In the genomic region with DNA sequence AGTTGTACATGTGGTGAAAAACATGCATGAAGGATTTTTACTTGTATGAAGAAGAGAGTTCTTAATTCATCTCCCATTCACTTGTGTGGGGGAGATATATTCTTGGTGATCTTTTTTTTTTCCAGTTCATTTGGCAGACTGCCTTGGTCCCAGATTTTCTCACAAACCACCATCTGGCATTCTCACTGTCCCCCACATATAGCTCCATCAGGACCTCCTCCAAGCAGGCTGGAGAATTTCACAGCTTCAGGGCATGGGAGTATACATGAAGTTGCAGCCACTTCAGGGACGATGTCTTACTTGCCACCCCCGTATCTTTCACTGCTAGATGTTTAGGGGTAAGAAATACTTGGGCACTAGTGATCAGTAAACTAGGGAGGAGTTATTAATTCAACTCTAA, we compare ENCODE assay signal across 11 mouse cellular contexts.
DNase-seq lines count a peak whose midpoint lies in the region; ATAC-seq and TF ChIP-seq lines count a peak whose summit lies in the region.
"Had no signal": no experiment of that assay in that cellular context is flagged by ENCODE, and none has a peak within 500 bp of the region (broad histone marks: within the 10 kb centered on the region; RNA-seq: fewer than 3 reads in every experiment).

No protein-coding gene starts in this region.

- no peak for DNase-seq in forebrain, embryonic 11.5 days (ENCODE audit: low spot score)
- peak; percentile 2 for DNase-seq in forebrain, postnatal 0 days
- peak; percentile 46 to 53 for DNase-seq in left cerebral cortex, postnatal 14 days (ENCODE audit: low spot score in 2 of 2)
- no peak for DNase-seq in ovary, adult 18-20 months (ENCODE audit: low spot score)
- DNase-seq in thymus, postnatal 14 days: no peak
- DNase-seq in thymus, adult 2 months: no peak

- H3K4me1 ChIP-seq in forebrain, embryonic 13.5 days: no peaks in the 10 kb centered on the region
- H3K4me1 ChIP-seq in forebrain, embryonic 11.5 days (replicated peaks; ENCODE audit: control insufficient read depth, insufficient read depth, low read length): no peaks in the 10 kb centered on the region
- no peaks in the 10 kb centered on the region for H3K4me1 ChIP-seq in forebrain, postnatal 0 days (ENCODE audit: insufficient read depth)
- no peaks in the 10 kb centered on the region for H3K4me1 ChIP-seq in thymus, adult 2 months (replicated peaks; ENCODE audit: control insufficient read depth, insufficient read depth, low read length)
- H3K4me1 ChIP-seq: embryonic facial prominence, embryonic 12.5 days had no signal

- intact Hi-C loops in left cerebral cortex, postnatal 14 days (cut with DNase I): no loop called here

- no peak for TF ChIP-seq CTCF in forebrain, postnatal 0 days (IDR thresholded peaks at IDR 0.05; ENCODE audit: low read depth)
- TF ChIP-seq CTCF in thymus, adult 2 months (IDR thresholded peaks at IDR 0.05; ENCODE audit: borderline replicate concordance, control insufficient read depth, extremely low read depth, insufficient read depth, low read length, poor library complexity): no peak

- no peak for TF ChIP-seq POLR2A in thymus, adult 2 months (IDR thresholded peaks at IDR 0.05; ENCODE audit: control insufficient read depth, extremely low read depth, insufficient read depth, low read length, poor library complexity)

- H3K27ac ChIP-seq in forebrain, embryonic 13.5 days: no peak overlapping the region
- H3K27ac ChIP-seq in forebrain, embryonic 11.5 days (ENCODE audit: low read depth, low read length): no peak overlapping the region
- H3K27ac ChIP-seq in forebrain, postnatal 0 days (ENCODE audit: low read depth, low read length): no peak overlapping the region
- H3K27ac ChIP-seq in thymus, adult 2 months (ENCODE audit: control insufficient read depth, insufficient read depth, low read length): no peak overlapping the region
- H3K27ac ChIP-seq: embryonic facial prominence, embryonic 12.5 days; liver, embryonic 14.5 days had no signal

- H3K4me3 ChIP-seq in forebrain, embryonic 13.5 days: no peak overlapping the region
- H3K4me3 ChIP-seq in forebrain, embryonic 11.5 days (ENCODE audit: low read depth, low read length): no peak overlapping the region
- H3K4me3 ChIP-seq in forebrain, postnatal 0 days (ENCODE audit: low read depth, low read length): no peak overlapping the region
- no peak overlapping the region for H3K4me3 ChIP-seq in thymus, adult 2 months (ENCODE audit: control insufficient read depth, insufficient read depth, low read length)
- H3K4me3 ChIP-seq: embryonic facial prominence, embryonic 12.5 days; myocyte had no signal

- H3K9me3 ChIP-seq in forebrain, embryonic 13.5 days (replicated peaks): no peaks in the 10 kb centered on the region
- no peaks in the 10 kb centered on the region for H3K9me3 ChIP-seq in forebrain, embryonic 11.5 days (ENCODE audit: control insufficient read depth, low read length)
- H3K9me3 ChIP-seq in forebrain, postnatal 0 days (ENCODE audit: low read length): no peaks in the 10 kb centered on the region
- H3K9me3 ChIP-seq: embryonic facial prominence, embryonic 12.5 days had no signal

- 50% methylated on average over 2 of the region's 2 CpGs for WGBS in forebrain, embryonic 13.5 days
- WGBS in forebrain, embryonic 11.5 days: 90% methylated on average over 2 of the region's 2 CpGs
- WGBS in forebrain, postnatal 0 days: 58% methylated on average over 2 of the region's 2 CpGs
- WGBS in thymus, adult 2 months: 83% methylated on average over 2 of the region's 2 CpGs

- H3K27me3 ChIP-seq in forebrain, embryonic 13.5 days: no peaks in the 10 kb centered on the region
- H3K27me3 ChIP-seq in forebrain, embryonic 11.5 days (ENCODE audit: control insufficient read depth, insufficient read depth, low read length): no peaks in the 10 kb centered on the region
- no peaks in the 10 kb centered on the region for H3K27me3 ChIP-seq in forebrain, postnatal 0 days (ENCODE audit: insufficient read depth, low read length)
- no peaks in the 10 kb centered on the region for H3K27me3 ChIP-seq in thymus, adult 2 months (ENCODE audit: control insufficient read depth, insufficient read depth, low read length)
- H3K27me3 ChIP-seq: embryonic facial prominence, embryonic 12.5 days had no signal

- H3K9ac ChIP-seq in forebrain, embryonic 13.5 days: no peak overlapping the region
- no peak overlapping the region for H3K9ac ChIP-seq in forebrain, embryonic 11.5 days (ENCODE audit: low read length)
- H3K9ac ChIP-seq in forebrain, postnatal 0 days: no peak overlapping the region
- H3K9ac ChIP-seq: embryonic facial prominence, embryonic 12.5 days; liver, embryonic 14.5 days had no signal

- H3K4me2 ChIP-seq in forebrain, embryonic 13.5 days: no peak overlapping the region
- H3K4me2 ChIP-seq in forebrain, embryonic 11.5 days (ENCODE audit: low read depth, low read length, severe bottlenecking): no peak overlapping the region
- no peak overlapping the region for H3K4me2 ChIP-seq in forebrain, postnatal 0 days (ENCODE audit: low read depth)
- H3K4me2 ChIP-seq: embryonic facial prominence, embryonic 12.5 days had no signal

- peak; percentile 61; the same call in 1 of the 2 replicates for ATAC-seq in forebrain, embryonic 13.5 days
- no peak for ATAC-seq in forebrain, embryonic 11.5 days (replicated peaks; ENCODE audit: low FRiP score)
- peak; percentile 88 for ATAC-seq in cerebellum, adult (ENCODE audit: insufficient number of reproducible peaks, low FRiP score, low TSS enrichment)
- ATAC-seq in forebrain, postnatal 0 days: no peak

- no peaks in the 10 kb centered on the region for H3K36me3 ChIP-seq in forebrain, embryonic 13.5 days (ENCODE audit: poor library complexity, severe bottlenecking)
- no peaks in the 10 kb centered on the region for H3K36me3 ChIP-seq in forebrain, embryonic 11.5 days (ENCODE audit: control insufficient read depth, insufficient read depth, low read length)
- no peaks in the 10 kb centered on the region for H3K36me3 ChIP-seq in forebrain, postnatal 0 days (ENCODE audit: insufficient read depth)
- H3K36me3 ChIP-seq in thymus, adult 2 months (ENCODE audit: control insufficient read depth, insufficient read depth, low read length): no peaks in the 10 kb centered on the region
- H3K36me3 ChIP-seq: embryonic facial prominence, embryonic 12.5 days had no signal

Comparison
In these comparisons a context has a peak if more than half of its experiments do, and no peak if none do; other contexts are left out.
1. ATAC-seq: peak in forebrain, embryonic 13.5 days (single experiment) and cerebellum, adult (single experiment); none in forebrain, embryonic 11.5 days (single experiment) and forebrain, postnatal 0 days (single experiment).
2. DNase-seq: peak in forebrain, postnatal 0 days (single experiment) and left cerebral cortex, postnatal 14 days (2 of 2); none in forebrain, embryonic 11.5 days (single experiment), ovary, adult 18-20 months (single experiment), thymus, postnatal 14 days (single experiment) and thymus, adult 2 months (single experiment).